Mouse (Mus musculus) bone marrow, adult 2 months (tissue): ENCODE measurements at regions not wholly inside any gene's neighbourhood (a gene's known extent, or its start where the extent isn't known, plus 50 kb on each side); places are given as distances from the start of the nearest gene placed in this dataset.

Source experiments
- H3K27ac ChIP-seq: fragments of 200-500 bp; 2 replicates; pipeline ENCODE4 v1.5.1; 2012; ENCODE audit warnings: low read depth, mild to moderate bottlenecking, control low read depth, inconsistent platforms, low read length; ENCODE audit not compliant: control insufficient read depth, poor library complexity, insufficient read depth
- H3K4me1 ChIP-seq: fragments of 200-500 bp; 2 replicates; pipeline ENCODE4 v1.6.1; 2011; ENCODE audit warnings: low read length; ENCODE audit not compliant: control insufficient read depth, insufficient read depth
- H3K4me3 ChIP-seq: fragments of 200-500 bp; replicated peaks from 2 replicates; pipeline ENCODE3; 2011; ENCODE audit warnings: mild to moderate bottlenecking, low read depth, low read length, control low read depth; ENCODE audit not compliant: control insufficient read depth
- CTCF ChIP-seq: fragments of 200-500 bp; IDR thresholded peaks from 2 replicates; pipeline ENCODE4 v1.5.1; 2011; ENCODE audit warnings: low read length, control low read depth; ENCODE audit not compliant: control insufficient read depth, insufficient read depth
- POLR2A ChIP-seq: fragments of 200-500 bp; IDR thresholded peaks from 2 replicates; pipeline ENCODE4 v1.6.1; 2011; ENCODE audit warnings: low read depth, mild to moderate bottlenecking, control low read depth, low read length, borderline replicate concordance; ENCODE audit not compliant: control insufficient read depth
- WGBS: fragments of 180-500 bp; shearing (Covaris S2); methylation state at CpG from one replicate; pipeline ENCODE4 v1.1.7; 2018; 5-methylcytosine and 5-hydroxymethylcytosine counted together

DNA sequence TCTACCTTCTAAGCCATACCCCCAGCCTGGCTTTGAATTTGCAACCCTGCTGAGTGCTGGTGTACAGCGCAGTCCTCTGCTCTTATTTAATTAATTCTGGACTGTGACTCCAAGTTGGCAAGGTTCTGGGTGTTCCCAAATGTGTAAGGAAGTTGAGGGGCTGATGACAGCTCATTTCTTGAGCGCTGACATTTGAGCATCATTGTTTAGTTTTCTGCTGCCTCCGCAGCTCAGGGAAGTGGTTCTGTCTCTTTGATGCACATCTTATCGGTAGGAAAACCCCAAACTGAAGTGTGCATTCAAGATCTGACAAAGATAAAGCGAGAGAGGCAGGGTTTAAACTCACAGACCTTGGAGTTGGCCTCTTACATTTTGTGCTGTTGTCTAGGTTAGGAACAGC lies 137.6 kb upstream of the Eef2kmt start:
- Histone ChIP-seq H3K4me3 (no peak overlapping the region), H3K27ac (no peak overlapping the region), H3K4me1 (no peaks in the 10 kb centered on the region)
- 63% methylated on average over 5 of the region's 5 CpGs for WGBS
- TF ChIP-seq POLR2A (no peak), CTCF (no peak)

GRCm38 (mm10) chr16:5382930-5383329 lies 127.1 kb upstream of the Eef2kmt start:
- Histone ChIP-seq H3K4me1 (no peaks in the 10 kb centered on the region; the same call in 1 of the 2 replicates), H3K27ac (no peak overlapping the region), H3K4me3 (no peak overlapping the region)
- TF ChIP-seq CTCF (no peak), POLR2A (no peak)
- 54% methylated on average over 4 of the region's 4 CpGs for WGBS

GRCm38 (mm10) chr16:5382228-5382884 lies 126.6 kb upstream of the Eef2kmt start:
- TF ChIP-seq POLR2A (no peak), CTCF (no peak)
- Histone ChIP-seq H3K4me1 (peaks cover 1% of the 10 kb centered on the region; the same call in 1 of the 2 replicates), H3K27ac (no peak overlapping the region), H3K4me3 (no peak overlapping the region)
- 56% methylated on average over 6 of the region's 6 CpGs for WGBS

DNA sequence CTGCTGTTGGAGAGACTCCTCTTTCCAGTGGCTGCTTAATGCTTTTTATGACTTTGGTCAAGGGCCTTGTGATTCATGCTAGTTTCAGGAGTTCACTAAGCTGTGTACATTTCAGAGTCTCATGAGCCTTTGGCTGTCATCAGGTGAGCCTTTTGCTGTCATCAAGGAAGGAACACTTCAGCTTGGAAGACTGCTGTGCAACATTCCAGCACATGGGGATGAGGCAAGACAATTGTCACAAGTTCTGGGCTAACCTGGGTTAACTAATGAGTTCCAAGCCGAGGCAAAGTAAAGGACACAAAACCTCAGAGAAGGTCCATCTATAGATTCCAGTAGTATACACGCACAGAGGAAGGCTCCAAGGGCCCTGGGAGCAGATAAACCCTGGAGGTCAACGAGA lies 124.8 kb upstream of the Eef2kmt start:
- 71% methylated on average over 3 of the region's 3 CpGs for WGBS
- Histone ChIP-seq H3K27ac (no peak overlapping the region), H3K4me1 (peaks cover 1% of the 10 kb centered on the region; the same call in 1 of the 2 replicates), H3K4me3 (no peak overlapping the region)
- TF ChIP-seq CTCF = no peak
- no peak for TF ChIP-seq POLR2A

DNA sequence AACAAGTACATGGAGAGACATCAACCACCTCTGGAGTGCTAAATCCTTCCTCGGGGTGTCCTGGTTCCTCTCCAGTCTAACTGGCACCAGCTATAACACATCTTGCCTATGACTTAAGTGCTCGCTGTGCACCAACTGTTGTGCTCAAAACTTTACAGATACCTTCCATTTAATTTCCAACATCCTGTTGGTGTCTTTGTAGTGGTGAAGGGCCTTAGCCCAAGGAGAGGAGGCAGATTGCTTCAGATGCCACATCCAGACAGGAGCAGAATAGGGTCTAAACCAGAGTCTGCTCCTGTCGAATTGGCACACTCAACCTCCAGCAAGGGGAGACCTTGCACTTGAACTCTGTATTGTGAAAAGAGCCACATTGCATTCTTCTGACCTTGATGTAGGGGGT lies 121.2 kb upstream of the Eef2kmt start:
- WGBS = 82% methylated on average over 3 of the region's 3 CpGs
- Histone ChIP-seq H3K4me1 (peaks cover 1% of the 10 kb centered on the region; the same call in 1 of the 2 replicates), H3K27ac (no peak overlapping the region), H3K4me3 (no peak overlapping the region)
- no peak for TF ChIP-seq POLR2A
- no peak for TF ChIP-seq CTCF

GRCm38 (mm10) chr16:5374818-5375605 lies 119.2 kb upstream of the Eef2kmt start:
- H3K4me1 ChIP-seq = peaks cover 1% of the 10 kb centered on the region; the same call in 1 of the 2 replicates
- WGBS = 9% methylated on average over 6 of the region's 6 CpGs
- no peak for TF ChIP-seq POLR2A
- no peak for TF ChIP-seq CTCF
- no peak overlapping the region for H3K27ac ChIP-seq
- no peak overlapping the region for H3K4me3 ChIP-seq

DNA sequence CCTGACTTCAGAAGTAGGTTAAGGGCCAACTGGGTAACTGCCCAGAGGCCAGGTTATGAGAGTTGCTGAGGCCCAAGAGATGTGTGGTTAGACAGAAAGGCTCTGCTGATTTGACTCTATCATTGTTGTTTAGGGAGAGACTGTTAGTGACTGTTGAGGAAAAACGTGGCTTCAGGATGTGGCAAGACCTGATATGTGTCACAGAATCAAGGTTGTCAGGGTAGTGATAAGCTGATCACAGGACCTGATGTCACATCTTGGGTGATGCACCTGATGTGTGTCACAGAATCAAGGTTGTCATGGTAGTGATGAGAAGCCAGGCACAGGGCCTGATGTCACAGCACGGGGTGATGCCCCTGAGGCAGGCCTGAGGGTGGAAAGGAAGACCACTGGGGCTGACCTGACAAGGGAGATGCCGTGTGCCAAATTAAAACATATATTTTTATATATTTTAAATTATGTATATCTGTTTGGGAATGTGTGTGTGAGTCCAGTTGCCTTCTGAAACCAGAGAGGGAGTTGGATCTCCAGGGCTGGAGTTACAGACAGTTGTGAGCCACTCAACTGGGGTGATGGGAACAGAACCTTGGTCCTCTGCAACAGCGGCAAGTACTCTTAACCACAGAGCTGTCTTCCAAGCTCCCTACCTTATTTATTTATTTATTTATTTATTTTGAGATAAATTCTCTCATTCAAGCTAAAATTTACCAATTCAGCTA lies 115.6 kb upstream of the Eef2kmt start:
- 68% methylated on average over 4 of the region's 4 CpGs for WGBS
- no peak overlapping the region for H3K27ac ChIP-seq
- TF ChIP-seq POLR2A = no peak
- no peak for TF ChIP-seq CTCF
- H3K4me1 ChIP-seq = no peaks in the 10 kb centered on the region; the same call in 1 of the 2 replicates
- H3K4me3 ChIP-seq = no peak overlapping the region

DNA sequence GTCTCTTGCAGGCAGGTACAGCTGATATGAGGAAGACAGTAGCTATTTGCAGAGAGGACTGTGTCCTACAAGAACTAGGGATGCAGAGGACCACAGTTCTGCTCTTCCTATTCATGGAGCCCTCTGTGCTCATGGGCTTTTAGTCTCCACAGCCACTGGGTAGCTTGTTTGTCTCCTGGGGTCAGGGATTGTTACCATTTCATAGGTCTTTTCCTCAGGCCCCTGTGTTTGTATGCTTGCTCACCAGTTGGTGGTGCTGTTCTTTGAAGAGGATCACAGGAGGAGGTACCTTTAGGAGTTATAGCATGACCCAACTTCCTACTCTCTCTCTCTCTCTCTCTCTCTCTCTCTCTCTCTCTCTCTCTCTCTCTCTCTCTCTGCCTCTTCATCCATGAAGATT lies 114.7 kb upstream of the Eef2kmt start:
- Histone ChIP-seq H3K27ac (no peak overlapping the region), H3K4me1 (no peaks in the 10 kb centered on the region; the same call in 1 of the 2 replicates), H3K4me3 (no peak overlapping the region)
- no peak for TF ChIP-seq POLR2A
- no peak for TF ChIP-seq CTCF
